Mouse (Mus musculus): Measurements from ENCODE around the gene Ccdc93. TPM values are rescaled to one million over a fixed set of nuclear protein-coding genes. Genes with fewer than 3 reads are reported as not detected.
A peak's percentile ranks its signal among the peaks of the same experiment; 100 is the strongest.

The Ccdc93 gene
- polyA plus RNA-seq, 1 experiment from 2014 or later: 10.4 TPM

- no peak overlapping the region for H3K9ac ChIP-seq (replicated peaks; ENCODE audit: low read length)
- no peaks in the 10 kb centered on the region for H3K9me3 ChIP-seq (ENCODE audit: low read length)
- H3K4me3 ChIP-seq (ENCODE audit: low read length): no peak overlapping the region
- 90% methylated on average over 4 of the region's 4 CpGs for WGBS
- no peak for ATAC-seq (ENCODE audit: low FRiP score, low TSS enrichment)
- peaks cover 67% of the 10 kb centered on the region for H3K36me3 ChIP-seq (ENCODE audit: insufficient read depth, low read length)
- H3K27ac ChIP-seq (ENCODE audit: low read length): no peak overlapping the region
- no peaks in the 10 kb centered on the region for H3K27me3 ChIP-seq (ENCODE audit: insufficient read depth, low read length)
- no peaks in the 10 kb centered on the region for H3K4me1 ChIP-seq (ENCODE audit: insufficient read depth, low read length)
- no peak overlapping the region for H3K4me2 ChIP-seq (replicated peaks; ENCODE audit: low read depth, low read length)
Observed at GRCm38 (mm10) chr1:121497093-121497492, 66.2 kb downstream of the Ccdc93 start.

GRCm38 (mm10) chr1:121508729-121509128 lies 77.9 kb downstream of the Ccdc93 start:
- Histone ChIP-seq H3K4me1 (ENCODE audit: insufficient read depth, low read length) (no peaks in the 10 kb centered on the region), H3K9ac (replicated peaks; ENCODE audit: low read length) (no peak overlapping the region), H3K4me3 (ENCODE audit: low read length) (no peak overlapping the region), H3K36me3 (ENCODE audit: insufficient read depth, low read length) (peaks cover 15% of the 10 kb centered on the region), H3K9me3 (ENCODE audit: low read length) (no peaks in the 10 kb centered on the region), H3K27ac (ENCODE audit: low read length) (no peak overlapping the region), H3K27me3 (ENCODE audit: insufficient read depth, low read length) (no peaks in the 10 kb centered on the region), H3K4me2 (replicated peaks; ENCODE audit: low read depth, low read length) (no peak overlapping the region)
- 90% methylated on average over 2 of the region's 2 CpGs for WGBS
- ATAC-seq (ENCODE audit: low FRiP score, low TSS enrichment): no peak

DNA sequence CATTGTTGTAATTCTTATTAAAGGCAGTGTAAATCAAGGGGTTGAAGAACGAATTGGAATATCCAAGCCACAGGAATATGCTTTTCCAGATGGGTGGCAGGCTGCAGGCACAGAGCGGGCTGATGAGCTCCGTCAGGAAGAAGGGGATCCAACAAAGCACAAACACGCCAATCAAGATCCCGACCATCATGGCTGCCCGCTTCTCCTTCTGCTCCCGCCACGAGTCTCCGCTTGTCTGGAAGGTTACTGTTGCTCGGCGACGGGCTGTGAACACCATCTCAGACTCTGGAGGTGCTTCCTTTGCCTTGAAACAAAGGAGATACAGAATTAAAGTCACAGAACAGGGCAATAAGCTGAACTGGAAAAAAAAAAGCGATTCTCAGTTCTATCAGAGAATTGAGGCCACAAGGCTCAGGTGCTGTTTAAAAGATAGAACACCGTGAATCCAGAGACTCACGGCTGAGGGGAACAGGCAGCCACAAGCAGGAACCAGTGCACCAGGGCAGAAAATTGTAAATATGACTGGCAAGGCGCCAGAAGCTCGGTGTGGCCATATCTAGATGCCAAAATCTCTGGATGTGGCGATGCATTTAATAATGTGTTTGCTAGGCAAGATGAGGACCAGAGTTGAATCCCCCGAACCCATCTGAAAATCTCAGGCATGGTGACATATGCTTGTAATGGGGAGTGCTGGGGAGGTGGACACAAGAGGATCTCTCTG lies 79.7 kb downstream of the Ccdc93 start:
- no peaks in the 10 kb centered on the region for H3K9me3 ChIP-seq (ENCODE audit: low read length)
- no peak overlapping the region for H3K27ac ChIP-seq (ENCODE audit: low read length)
- WGBS: 85% methylated on average over 19 of the region's 19 CpGs
- no peak overlapping the region for H3K4me2 ChIP-seq (replicated peaks; ENCODE audit: low read depth, low read length)
- no peak overlapping the region for H3K4me3 ChIP-seq (ENCODE audit: low read length)
- H3K27me3 ChIP-seq (ENCODE audit: insufficient read depth, low read length): no peaks in the 10 kb centered on the region
- H3K4me1 ChIP-seq (ENCODE audit: insufficient read depth, low read length): no peaks in the 10 kb centered on the region
- H3K9ac ChIP-seq (replicated peaks; ENCODE audit: low read length): no peak overlapping the region
- peaks cover 10% of the 10 kb centered on the region for H3K36me3 ChIP-seq (ENCODE audit: insufficient read depth, low read length)
- ATAC-seq (ENCODE audit: low FRiP score, low TSS enrichment): no peak

DNA sequence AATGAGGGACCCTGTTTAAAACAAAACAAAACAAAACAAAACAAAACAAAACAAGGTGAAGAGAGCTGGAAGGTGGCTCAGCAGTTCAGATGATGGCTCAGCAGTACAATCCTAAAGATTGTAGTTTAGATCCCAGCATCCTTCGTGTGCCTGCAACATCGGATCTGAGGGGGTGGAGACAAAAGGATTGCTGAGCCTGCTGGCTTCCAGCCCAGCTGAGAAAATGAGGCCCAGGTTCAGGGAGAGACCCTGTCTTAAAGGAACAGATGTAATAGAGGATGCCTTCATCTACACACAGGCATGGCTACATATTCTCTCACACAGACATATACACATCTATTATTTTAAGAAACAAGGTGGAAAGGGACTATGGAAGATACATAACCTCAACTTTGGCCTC lies 80.3 kb downstream of the Ccdc93 start:
- ATAC-seq (ENCODE audit: low FRiP score, low TSS enrichment): no peak
- Histone ChIP-seq H3K4me1 (ENCODE audit: insufficient read depth, low read length) (no peaks in the 10 kb centered on the region), H3K4me2 (replicated peaks; ENCODE audit: low read depth, low read length) (no peak overlapping the region), H3K36me3 (ENCODE audit: insufficient read depth, low read length) (peaks cover 8% of the 10 kb centered on the region), H3K4me3 (ENCODE audit: low read length) (no peak overlapping the region), H3K9me3 (ENCODE audit: low read length) (no peaks in the 10 kb centered on the region), H3K9ac (replicated peaks; ENCODE audit: low read length) (no peak overlapping the region), H3K27me3 (ENCODE audit: insufficient read depth, low read length) (no peaks in the 10 kb centered on the region), H3K27ac (ENCODE audit: low read length) (no peak overlapping the region)
- WGBS: 38% methylated on average over 2 of the region's 2 CpGs

DNA sequence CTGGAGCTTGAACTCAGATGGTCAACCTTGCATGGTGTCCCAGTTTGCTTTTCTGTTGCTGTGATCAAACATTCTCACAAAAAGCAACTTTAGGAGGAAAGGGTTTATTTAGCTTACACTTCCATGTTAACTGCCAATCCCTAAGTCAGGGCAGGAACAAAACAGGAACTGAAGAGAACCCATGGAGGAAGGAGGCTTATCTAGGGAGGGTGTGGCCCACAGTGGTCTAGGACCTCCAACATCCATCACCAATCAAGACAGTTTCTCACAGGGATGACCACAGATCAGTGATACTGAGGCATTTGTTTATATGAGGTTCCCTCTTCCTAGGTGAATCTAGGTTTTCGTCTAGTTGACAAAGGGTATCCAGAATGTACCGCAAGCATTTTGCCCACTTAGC lies 81.1 kb downstream of the Ccdc93 start:
- no peak overlapping the region for H3K9ac ChIP-seq (replicated peaks; ENCODE audit: low read length)
- H3K36me3 ChIP-seq (ENCODE audit: insufficient read depth, low read length): 0 out of 2 replicates have a peak, but pooled peaks cover 4% of the 10 kb centered on the region
- ATAC-seq (ENCODE audit: low FRiP score, low TSS enrichment): no peak
- no peak overlapping the region for H3K27ac ChIP-seq (ENCODE audit: low read length)
- WGBS: 90% methylated on average over 2 of the region's 2 CpGs
- H3K9me3 ChIP-seq (ENCODE audit: low read length): no peaks in the 10 kb centered on the region
- H3K4me3 ChIP-seq (ENCODE audit: low read length): no peak overlapping the region
- H3K27me3 ChIP-seq (ENCODE audit: insufficient read depth, low read length): no peaks in the 10 kb centered on the region
- no peak overlapping the region for H3K4me2 ChIP-seq (replicated peaks; ENCODE audit: low read depth, low read length)
- H3K4me1 ChIP-seq (ENCODE audit: insufficient read depth, low read length): no peaks in the 10 kb centered on the region

- Histone ChIP-seq H3K4me2 (replicated peaks; ENCODE audit: low read depth, low read length) (no peak overlapping the region), H3K36me3 (ENCODE audit: insufficient read depth, low read length) (no peaks in the 10 kb centered on the region), H3K27ac (ENCODE audit: low read length) (no peak overlapping the region), H3K9ac (replicated peaks; ENCODE audit: low read length) (no peak overlapping the region), H3K4me1 (ENCODE audit: insufficient read depth, low read length) (no peaks in the 10 kb centered on the region), H3K9me3 (ENCODE audit: low read length) (no peaks in the 10 kb centered on the region), H3K27me3 (ENCODE audit: insufficient read depth, low read length) (no peaks in the 10 kb centered on the region), H3K4me3 (ENCODE audit: low read length) (no peak overlapping the region)
- no peak for ATAC-seq (ENCODE audit: low FRiP score, low TSS enrichment)
- WGBS: 72% methylated on average over 1 of the region's 1 CpGs
Observed at GRCm38 (mm10) chr1:121518609-121519008, 87.8 kb downstream of the Ccdc93 start.

DNA sequence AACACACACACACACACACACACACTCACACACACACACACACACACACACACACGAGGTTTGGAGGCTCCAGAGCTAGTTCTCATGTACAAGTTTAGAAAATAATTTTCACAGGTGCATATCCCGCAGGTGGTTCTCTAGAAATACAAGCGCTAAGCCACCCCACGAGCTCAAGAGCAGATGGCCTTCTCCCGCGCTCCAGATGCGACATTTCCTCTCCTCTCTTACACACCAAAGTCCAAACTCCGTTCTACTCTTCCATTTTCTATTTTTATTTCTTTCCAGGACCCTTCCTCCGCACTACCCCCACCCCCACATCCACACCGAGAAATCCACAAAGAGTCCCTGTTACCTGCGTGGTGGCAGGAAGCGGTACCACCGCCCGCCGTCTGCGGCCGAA lies 96.2 kb downstream of the Ccdc93 start:
- no peaks in the 10 kb centered on the region for H3K9me3 ChIP-seq (ENCODE audit: low read length)
- peaks cover 12% of the 10 kb centered on the region for H3K4me1 ChIP-seq (ENCODE audit: insufficient read depth, low read length)
- 46% methylated on average over 17 of the region's 17 CpGs for WGBS
- H3K27ac ChIP-seq (ENCODE audit: low read length): no peak overlapping the region
- H3K9ac ChIP-seq (replicated peaks; ENCODE audit: low read length): no peak overlapping the region
- H3K36me3 ChIP-seq (ENCODE audit: insufficient read depth, low read length): no peaks in the 10 kb centered on the region
- no peak for ATAC-seq (ENCODE audit: low FRiP score, low TSS enrichment)
- peak overlapping the region; percentile 54 for H3K4me2 ChIP-seq (replicated peaks; ENCODE audit: low read depth, low read length)
- peak overlapping the region; percentile 31 for H3K4me3 ChIP-seq (ENCODE audit: low read length)
- H3K27me3 ChIP-seq (ENCODE audit: insufficient read depth, low read length): peaks cover 24% of the 10 kb centered on the region

DNA sequence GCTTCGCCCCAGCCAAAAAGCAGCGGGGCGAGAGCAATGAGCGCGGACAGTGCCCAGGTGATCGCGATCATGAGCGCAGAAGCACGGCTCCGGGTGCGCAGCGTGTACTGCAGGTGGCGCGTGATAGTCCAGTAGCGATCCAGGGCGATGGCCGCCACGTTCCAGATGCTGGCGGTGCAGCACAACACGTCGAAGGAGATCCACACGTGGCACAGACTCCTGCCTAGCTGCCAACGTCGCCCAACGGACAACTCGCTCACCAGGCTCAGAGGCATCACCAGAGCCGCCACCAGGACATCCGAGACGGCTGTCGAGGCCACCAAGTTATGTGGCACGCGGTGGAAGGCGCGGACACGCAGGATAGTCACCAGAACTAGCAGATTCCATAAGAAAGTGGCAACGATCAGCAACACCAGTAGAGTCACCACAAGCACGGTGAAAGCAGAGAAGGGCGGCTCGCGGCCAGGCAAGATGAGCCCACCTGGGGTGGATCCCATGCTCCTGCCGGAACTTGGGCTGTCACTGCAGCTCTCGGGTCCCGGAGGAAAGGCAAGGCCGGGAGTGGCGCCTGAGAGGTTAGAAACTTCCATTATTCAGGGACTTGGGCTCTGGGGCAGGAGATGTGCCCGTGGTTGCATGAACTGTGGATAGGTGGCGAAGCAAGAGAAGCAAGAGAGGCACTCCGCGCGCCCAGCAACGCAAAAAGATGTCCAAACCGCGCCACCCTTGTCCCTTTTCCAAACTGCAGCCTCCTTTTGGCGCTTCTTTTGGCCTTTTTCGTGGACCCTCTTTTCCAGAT lies 97.0 kb downstream of the Ccdc93 start:
- peak overlapping the region; percentile 54 for H3K4me2 ChIP-seq (replicated peaks; ENCODE audit: low read depth, low read length)
- H3K27ac ChIP-seq (ENCODE audit: low read length): no peak overlapping the region
- no peaks in the 10 kb centered on the region for H3K36me3 ChIP-seq (ENCODE audit: insufficient read depth, low read length)
- peaks cover 12% of the 10 kb centered on the region for H3K4me1 ChIP-seq (ENCODE audit: insufficient read depth, low read length)
- H3K9me3 ChIP-seq (ENCODE audit: low read length): no peaks in the 10 kb centered on the region
- H3K4me3 ChIP-seq (ENCODE audit: low read length): peak overlapping the region; percentile 31
- WGBS: 14% methylated on average over 55 of the region's 55 CpGs
- ATAC-seq (ENCODE audit: low FRiP score, low TSS enrichment): peak; percentile 20; the same call in 1 of the 2 replicates
- no peak overlapping the region for H3K9ac ChIP-seq (replicated peaks; ENCODE audit: low read length)
- peaks cover 24% of the 10 kb centered on the region for H3K27me3 ChIP-seq (ENCODE audit: insufficient read depth, low read length)

DNA sequence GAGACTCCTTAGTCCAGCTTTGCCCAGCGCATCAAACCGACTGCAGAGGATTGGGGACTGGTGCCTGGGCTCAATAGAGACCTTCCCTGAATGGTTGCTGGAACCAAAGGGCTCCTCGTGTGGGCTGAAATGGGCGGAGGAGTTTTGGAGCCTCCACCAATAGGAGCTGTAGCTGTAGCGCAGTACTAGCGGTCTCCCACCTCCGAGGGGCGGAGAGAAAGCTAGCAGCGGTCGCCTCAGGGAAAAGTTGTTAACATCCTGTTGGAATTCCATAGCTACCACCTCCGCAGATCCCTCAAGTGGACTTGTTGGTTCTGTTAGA lies 97.5 kb downstream of the Ccdc93 start, which contains the start of gene Htr5b:
TSS of gene Htr5b (minus strand) at position 67 of the 322 bp plus-strand sequence.
- H3K4me3 ChIP-seq (ENCODE audit: low read length): peak within 1 kb of the TSS; percentile 31
- WGBS: 0% methylated on average over 11 of the region's 11 CpGs
- H3K36me3 ChIP-seq (ENCODE audit: insufficient read depth, low read length): no peaks in the 10 kb centered on the region
- H3K27me3 ChIP-seq (ENCODE audit: insufficient read depth, low read length): peaks cover 24% of the 10 kb centered on the region
- peak; percentile 91 for ATAC-seq (ENCODE audit: low FRiP score, low TSS enrichment)
- peak within 1 kb of the TSS; percentile 54 for H3K4me2 ChIP-seq (replicated peaks; ENCODE audit: low read depth, low read length)
- H3K27ac ChIP-seq (ENCODE audit: low read length): no peak within 1 kb of the TSS
- no peaks in the 10 kb centered on the region for H3K9me3 ChIP-seq (ENCODE audit: low read length)
- H3K4me1 ChIP-seq (ENCODE audit: insufficient read depth, low read length): peaks cover 12% of the 10 kb centered on the region
- H3K9ac ChIP-seq (replicated peaks; ENCODE audit: low read length): no peak within 1 kb of the TSS

DNA sequence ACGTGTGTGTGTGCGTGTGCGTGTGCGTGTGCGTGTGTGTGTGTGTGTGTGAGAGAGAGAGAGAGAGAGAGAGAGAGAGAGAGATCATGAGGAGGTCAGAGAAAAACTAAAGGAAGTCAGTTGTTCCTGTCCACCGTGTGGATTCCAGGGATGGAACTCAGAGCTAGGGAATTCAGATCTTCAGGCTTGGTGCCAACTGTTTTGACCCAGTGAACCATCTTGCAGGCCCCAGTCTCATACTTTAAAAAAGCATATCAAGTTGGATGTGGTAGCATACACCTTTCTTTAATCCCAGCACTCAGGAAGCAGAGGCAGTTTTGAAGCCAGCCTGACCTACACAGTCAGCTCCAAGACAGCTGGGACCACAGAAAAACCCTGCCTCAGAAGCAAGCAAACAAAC lies 98.4 kb downstream of the Ccdc93 start:
- ATAC-seq (ENCODE audit: low FRiP score, low TSS enrichment): no peak
- H3K4me2 ChIP-seq (replicated peaks; ENCODE audit: low read depth, low read length): no peak overlapping the region
- WGBS: 84% methylated on average over 6 of the region's 6 CpGs
- H3K4me3 ChIP-seq (ENCODE audit: low read length): no peak overlapping the region
- H3K9me3 ChIP-seq (ENCODE audit: low read length): no peaks in the 10 kb centered on the region
- H3K27me3 ChIP-seq (ENCODE audit: insufficient read depth, low read length): peaks cover 24% of the 10 kb centered on the region
- no peaks in the 10 kb centered on the region for H3K36me3 ChIP-seq (ENCODE audit: insufficient read depth, low read length)
- peaks cover 12% of the 10 kb centered on the region for H3K4me1 ChIP-seq (ENCODE audit: insufficient read depth, low read length)
- no peak overlapping the region for H3K9ac ChIP-seq (replicated peaks; ENCODE audit: low read length)
- no peak overlapping the region for H3K27ac ChIP-seq (ENCODE audit: low read length)
